Mouse (Mus musculus): Measurements from ENCODE around the gene Rxra. TPM values are rescaled to one million over a fixed set of nuclear protein-coding genes. Genes with fewer than 3 reads are reported as not detected.

Gene Rxra
- total RNA-seq, 1 experiment from 2014 or later, result 7.6 TPM

GRCm38 (mm10) chr2:27656576-27656975, 19.7 kb upstream of the Rxra start:
- no peak for ATAC-seq (replicated peaks in 1 of 2; ENCODE audit: insufficient read depth in 1 of 2, low FRiP score in 2 of 2, low TSS enrichment in 1 of 2, low read depth in 1 of 2, poor library complexity in 2 of 2, severe bottlenecking in 2 of 2)

GRCm38 (mm10) chr2:27665284-27665683, 11.0 kb upstream of the Rxra start:
- no peak for ATAC-seq (replicated peaks in 1 of 2; ENCODE audit: insufficient read depth in 1 of 2, low FRiP score in 2 of 2, low TSS enrichment in 1 of 2, low read depth in 1 of 2, poor library complexity in 2 of 2, severe bottlenecking in 2 of 2)

GRCm38 (mm10) chr2:27666719-27667118, 9.5 kb upstream of the Rxra start:
- no peak for ATAC-seq (replicated peaks in 1 of 2; ENCODE audit: insufficient read depth in 1 of 2, low FRiP score in 2 of 2, low TSS enrichment in 1 of 2, low read depth in 1 of 2, poor library complexity in 2 of 2, severe bottlenecking in 2 of 2)

GRCm38 (mm10) chr2:27667677-27668076, 8.6 kb upstream of the Rxra start:
- ATAC-seq (replicated peaks in 1 of 2; ENCODE audit: insufficient read depth in 1 of 2, low FRiP score in 2 of 2, low TSS enrichment in 1 of 2, low read depth in 1 of 2, poor library complexity in 2 of 2, severe bottlenecking in 2 of 2), result no peak

GRCm38 (mm10) chr2:27670746-27671145, 5.5 kb upstream of the Rxra start:
- ATAC-seq (replicated peaks in 1 of 2; ENCODE audit: insufficient read depth in 1 of 2, low FRiP score in 2 of 2, low TSS enrichment in 1 of 2, low read depth in 1 of 2, poor library complexity in 2 of 2, severe bottlenecking in 2 of 2), result no peak

GRCm38 (mm10) chr2:27671633-27672091, 4.6 kb upstream of the Rxra start:
- ATAC-seq (replicated peaks in 1 of 2; ENCODE audit: insufficient read depth in 1 of 2, low FRiP score in 2 of 2, low TSS enrichment in 1 of 2, low read depth in 1 of 2, poor library complexity in 2 of 2, severe bottlenecking in 2 of 2), result no peak

- 0 out of 4 replicates have a peak, but pooled peaks of 1 of the 2 experiments have one; percentile 12 for ATAC-seq (replicated peaks in 1 of 2; ENCODE audit: insufficient read depth in 1 of 2, low FRiP score in 2 of 2, low TSS enrichment in 1 of 2, low read depth in 1 of 2, poor library complexity in 2 of 2, severe bottlenecking in 2 of 2)
Measured at GRCm38 (mm10) chr2:27676478-27677325, 462 bp downstream of the Rxra start.

- ATAC-seq (replicated peaks in 1 of 2; ENCODE audit: insufficient read depth in 1 of 2, low FRiP score in 2 of 2, low TSS enrichment in 1 of 2, low read depth in 1 of 2, poor library complexity in 2 of 2, severe bottlenecking in 2 of 2), result no peak
Measured at GRCm38 (mm10) chr2:27677411-27678310, 1.4 kb downstream of the Rxra start.

- no peak for ATAC-seq (replicated peaks in 1 of 2; ENCODE audit: insufficient read depth in 1 of 2, low FRiP score in 2 of 2, low TSS enrichment in 1 of 2, low read depth in 1 of 2, poor library complexity in 2 of 2, severe bottlenecking in 2 of 2)
Measured at GRCm38 (mm10) chr2:27678331-27678730, 2.1 kb downstream of the Rxra start.

GRCm38 (mm10) chr2:27678836-27679480, 2.7 kb downstream of the Rxra start:
- ATAC-seq (replicated peaks in 1 of 2; ENCODE audit: insufficient read depth in 1 of 2, low FRiP score in 2 of 2, low TSS enrichment in 1 of 2, low read depth in 1 of 2, poor library complexity in 2 of 2, severe bottlenecking in 2 of 2), result no peak

- ATAC-seq (replicated peaks in 1 of 2; ENCODE audit: insufficient read depth in 1 of 2, low FRiP score in 2 of 2, low TSS enrichment in 1 of 2, low read depth in 1 of 2, poor library complexity in 2 of 2, severe bottlenecking in 2 of 2), result no peak
Measured at GRCm38 (mm10) chr2:27679621-27680025, 3.4 kb downstream of the Rxra start.

- ATAC-seq (replicated peaks in 1 of 2; ENCODE audit: insufficient read depth in 1 of 2, low FRiP score in 2 of 2, low TSS enrichment in 1 of 2, low read depth in 1 of 2, poor library complexity in 2 of 2, severe bottlenecking in 2 of 2), result no peak
Measured at GRCm38 (mm10) chr2:27680058-27680457, 3.8 kb downstream of the Rxra start.

- ATAC-seq (replicated peaks in 1 of 2; ENCODE audit: insufficient read depth in 1 of 2, low FRiP score in 2 of 2, low TSS enrichment in 1 of 2, low read depth in 1 of 2, poor library complexity in 2 of 2, severe bottlenecking in 2 of 2), result no peak
Measured at GRCm38 (mm10) chr2:27680595-27680994, 4.4 kb downstream of the Rxra start.

GRCm38 (mm10) chr2:27681426-27681825, 5.2 kb downstream of the Rxra start:
- no peak for ATAC-seq (replicated peaks in 1 of 2; ENCODE audit: insufficient read depth in 1 of 2, low FRiP score in 2 of 2, low TSS enrichment in 1 of 2, low read depth in 1 of 2, poor library complexity in 2 of 2, severe bottlenecking in 2 of 2)

- ATAC-seq (replicated peaks in 1 of 2; ENCODE audit: insufficient read depth in 1 of 2, low FRiP score in 2 of 2, low TSS enrichment in 1 of 2, low read depth in 1 of 2, poor library complexity in 2 of 2, severe bottlenecking in 2 of 2), result no peak
Measured at GRCm38 (mm10) chr2:27682096-27682495, 5.9 kb downstream of the Rxra start.

- ATAC-seq (replicated peaks in 1 of 2; ENCODE audit: insufficient read depth in 1 of 2, low FRiP score in 2 of 2, low TSS enrichment in 1 of 2, low read depth in 1 of 2, poor library complexity in 2 of 2, severe bottlenecking in 2 of 2), result no peak
Measured at GRCm38 (mm10) chr2:27684017-27684657, 7.9 kb downstream of the Rxra start.

GRCm38 (mm10) chr2:27685917-27686316, 9.7 kb downstream of the Rxra start:
- ATAC-seq (replicated peaks in 1 of 2; ENCODE audit: insufficient read depth in 1 of 2, low FRiP score in 2 of 2, low TSS enrichment in 1 of 2, low read depth in 1 of 2, poor library complexity in 2 of 2, severe bottlenecking in 2 of 2), result no peak

Data from hematopoietic stem cell, adult 5-6 weeks (primary cell).